Mouse (Mus musculus) liver, embryonic 11.5 days (tissue): ENCODE data around the gene Uhrf1. TPM values are rescaled to one million over a fixed set of nuclear protein-coding genes. Genes with fewer than 3 reads are reported as not detected.

Source experiments
- ATAC-seq: fragments of 200-750 bp; cut with Nextera tagmentation; replicated peaks from 2 replicates; pipeline ENCODE4 v1.8.0; 2017; ENCODE audit warnings: moderate number of reproducible peaks, mild to moderate bottlenecking, moderate TSS enrichment, moderate library complexity; ENCODE audit not compliant: low FRiP score
- DNase-seq: peaks from one replicate; pipeline ENCODE4 v3.0.0-alpha.2; 2017; ENCODE audit warnings: low spot score
- H3K27ac ChIP-seq: fragments of 300-500 bp; sonication (generic); 2 replicates; pipeline ENCODE4 v1.5.1; 2014; ENCODE audit warnings: mild to moderate bottlenecking, low read depth, low read length, control low read depth
- H3K27me3 ChIP-seq: fragments of 300-500 bp; sonication (generic); replicated peaks from 2 replicates; pipeline ENCODE4 v1.6.1; 2014; ENCODE audit warnings: low read length, mixed read lengths; ENCODE audit not compliant: control insufficient read depth, insufficient read depth
- H3K36me3 ChIP-seq: fragments of 300-500 bp; sonication (generic); 2 replicates; pipeline ENCODE4 v1.6.1; 2014; ENCODE audit warnings: mild to moderate bottlenecking, low read length, moderate library complexity, mixed read lengths; ENCODE audit not compliant: control insufficient read depth, insufficient read depth
- H3K4me1 ChIP-seq: fragments of 300-500 bp; sonication (generic); replicated peaks from 2 replicates; pipeline ENCODE4 v1.6.1; 2014; ENCODE audit warnings: low read length, mixed read lengths; ENCODE audit not compliant: control insufficient read depth, insufficient read depth
- H3K4me2 ChIP-seq: fragments of 300-500 bp; sonication (generic); 2 replicates; pipeline ENCODE4 v1.6.1; 2014; ENCODE audit warnings: mild to moderate bottlenecking, control low read depth, moderate library complexity
- H3K4me3 ChIP-seq: fragments of 300-500 bp; sonication (generic); 2 replicates; pipeline ENCODE4 v1.5.1; 2014; ENCODE audit warnings: low read depth, low read length, control low read depth
- H3K9ac ChIP-seq: fragments of 300-500 bp; sonication (generic); 2 replicates; pipeline ENCODE4 v1.6.1; 2014; ENCODE audit warnings: low read depth, low read length, control low read depth
- H3K9me3 ChIP-seq: fragments of 300-500 bp; sonication (generic); 2 replicates; pipeline ENCODE4 v1.6.1; 2016; ENCODE audit warnings: low read length, inconsistent platforms, mixed read lengths; ENCODE audit not compliant: control insufficient read depth
- WGBS: fragments of 180-500 bp; shearing (Covaris S2); extraction: QIAGEN DNeasy Blood & Tissue Kit; methylation state at CpG from one replicate; pipeline ENCODE4 v1.1.7; 2014; 5-methylcytosine and 5-hydroxymethylcytosine counted together
- polyA plus RNA-seq: library from polyadenylated mRNA; unstranded; fragments of >200 nt; fragmentation: Nextera tagmentation; extraction: Ambion mirVana; gene quantifications from 2 replicates; pipeline ENCODE4 v1.2.1, GENCODE M21; 2014

The Uhrf1 gene
- polyA plus RNA-seq, 1 experiment from 2014 or later, result 172 TPM

DNA sequence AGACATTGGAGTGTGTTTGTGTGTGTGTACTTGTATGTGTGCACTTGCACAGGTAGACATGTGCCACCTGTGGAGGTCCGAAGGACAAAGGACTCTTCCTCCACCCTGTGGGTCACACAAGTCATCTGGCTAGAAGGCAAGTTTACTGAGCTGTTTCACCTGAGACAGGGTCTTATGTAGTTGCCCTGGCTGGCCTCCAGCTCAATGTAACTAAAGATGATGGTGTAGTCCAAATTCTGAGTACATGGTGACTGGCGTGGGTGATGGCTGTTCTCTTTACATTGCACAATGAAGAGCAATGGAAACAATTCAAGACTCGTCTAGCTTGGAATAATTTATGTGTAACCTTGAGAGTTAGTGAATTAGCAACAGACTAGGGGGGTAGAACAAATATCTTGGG lies 21.3 kb downstream of the Uhrf1 start:
- Histone ChIP-seq H3K4me3 (0 out of 2 replicates have a peak overlapping the region, but pooled peaks have one; percentile 11), H3K9ac (no peak overlapping the region), H3K4me2 (peak overlapping the region; percentile 63), H3K9me3 (no peaks in the 10 kb centered on the region), H3K36me3 (peaks cover 32% of the 10 kb centered on the region), H3K27me3 (no peaks in the 10 kb centered on the region), H3K4me1 (peaks cover 26% of the 10 kb centered on the region), H3K27ac (peak overlapping the region; percentile 74)
- no peak for DNase-seq
- 75% methylated on average over 3 of the region's 3 CpGs for WGBS
- no peak for ATAC-seq

DNA sequence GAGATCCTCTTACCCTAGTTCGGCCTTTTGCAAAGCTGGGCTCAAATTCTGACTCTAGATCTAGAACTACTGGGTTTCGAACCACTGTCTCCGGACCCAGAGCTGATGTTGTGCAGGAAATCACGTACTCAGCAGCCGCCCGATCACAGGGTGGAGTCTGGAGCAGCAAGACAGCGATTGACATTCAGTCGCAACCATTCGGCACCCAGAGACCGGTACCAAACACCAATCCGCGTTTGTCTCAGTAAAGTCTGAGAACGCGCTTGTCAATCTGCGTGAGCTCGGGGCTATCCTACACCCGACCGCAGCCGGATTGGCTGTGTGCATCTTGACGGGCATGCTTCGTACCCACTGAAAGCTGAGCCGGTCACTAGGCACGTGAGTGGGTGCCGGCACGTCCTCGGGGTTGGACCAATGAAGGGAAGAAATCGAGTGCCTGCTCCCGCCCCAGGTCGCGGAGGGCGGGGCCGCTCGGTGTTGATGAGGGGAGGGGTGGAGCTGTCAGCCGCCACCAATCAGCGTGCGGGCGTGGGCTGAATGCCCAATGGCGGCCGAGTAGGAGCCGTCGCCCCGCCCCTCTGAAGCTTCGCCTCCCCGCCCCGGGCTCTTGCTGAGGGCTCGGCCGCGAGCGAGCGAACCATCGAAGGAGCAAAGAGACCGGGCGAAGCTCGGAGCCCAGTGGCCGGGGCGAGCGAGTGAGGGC lies 22.5 kb downstream of the Uhrf1 start, which contains the start of gene Kdm4b:
Gene Kdm4b, plus strand, starts transcription at position 613 of the 703 bp plus-strand sequence.
- Histone ChIP-seq H3K27me3 (no peaks in the 10 kb centered on the region), H3K4me2 (peak within 1 kb of the TSS; percentile 91), H3K27ac (peak within 1 kb of the TSS; percentile 88), H3K4me3 (peak within 1 kb of the TSS; percentile 80), H3K9me3 (no peaks in the 10 kb centered on the region), H3K36me3 (peaks cover 21% of the 10 kb centered on the region), H3K9ac (peak within 1 kb of the TSS; percentile 88), H3K4me1 (peaks cover 35% of the 10 kb centered on the region)
- under 1% methylated on average over 57 of the region's 57 CpGs for WGBS
- peak; percentile 99 for DNase-seq
- ATAC-seq, result peak; percentile 98

DNA sequence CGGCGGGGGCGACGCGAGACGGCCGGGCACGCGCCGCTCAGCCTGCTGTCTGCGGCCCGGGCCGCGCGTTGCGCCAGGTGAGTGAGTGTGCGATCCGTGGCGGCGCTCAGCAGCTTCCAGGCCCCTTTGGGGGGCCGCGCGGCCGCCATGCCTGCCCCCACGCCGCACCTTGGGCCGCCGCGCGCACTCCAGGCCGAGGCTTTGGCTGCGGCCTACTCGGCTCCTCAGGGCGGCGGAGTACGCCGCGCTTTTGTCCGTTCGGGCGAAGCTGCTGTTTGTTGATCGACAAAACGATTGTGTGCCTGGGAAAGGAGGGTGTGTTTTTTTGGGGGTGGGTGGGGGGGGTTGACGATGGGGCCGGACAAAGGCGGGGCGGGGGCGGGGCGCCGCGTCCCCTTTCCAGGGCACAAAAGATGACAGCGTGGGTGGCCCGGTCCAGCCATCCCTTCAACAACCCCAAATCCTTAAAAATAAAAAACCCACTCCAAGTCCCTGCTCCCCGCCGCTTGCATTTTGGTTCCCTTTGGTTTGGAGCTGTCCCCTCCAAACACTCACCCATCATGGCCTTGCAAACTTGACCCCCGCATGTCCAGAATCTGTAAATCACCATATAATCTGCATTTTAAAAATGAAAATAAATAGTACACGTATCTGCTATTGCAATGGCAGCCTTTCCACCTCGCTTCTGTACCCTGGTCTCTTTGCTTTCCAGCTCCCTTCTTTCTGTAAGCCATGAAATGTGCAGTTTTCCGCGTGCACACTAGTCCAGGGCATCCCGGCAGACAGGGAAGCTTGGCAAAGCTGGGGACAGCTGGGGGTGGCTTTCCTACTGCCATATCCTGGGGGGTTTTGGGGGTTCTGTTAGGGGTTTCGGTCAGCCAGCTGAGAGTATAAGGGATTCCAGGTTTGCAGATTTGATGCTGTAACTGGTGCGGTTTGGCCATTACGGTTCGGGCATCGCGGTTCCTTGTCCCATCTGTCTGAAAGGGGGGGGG lies 23.3 kb downstream of the Uhrf1 start:
- Histone ChIP-seq H3K27me3 (no peaks in the 10 kb centered on the region), H3K4me3 (peak overlapping the region; percentile 80), H3K27ac (peak overlapping the region; percentile 88), H3K36me3 (peaks cover 15% of the 10 kb centered on the region), H3K4me1 (peaks cover 35% of the 10 kb centered on the region), H3K4me2 (peak overlapping the region; percentile 91), H3K9ac (peak overlapping the region; percentile 88), H3K9me3 (no peaks in the 10 kb centered on the region)
- peak; percentile 35 for ATAC-seq
- 4% methylated on average over 67 of the region's 67 CpGs for WGBS
- no peak for DNase-seq

DNA sequence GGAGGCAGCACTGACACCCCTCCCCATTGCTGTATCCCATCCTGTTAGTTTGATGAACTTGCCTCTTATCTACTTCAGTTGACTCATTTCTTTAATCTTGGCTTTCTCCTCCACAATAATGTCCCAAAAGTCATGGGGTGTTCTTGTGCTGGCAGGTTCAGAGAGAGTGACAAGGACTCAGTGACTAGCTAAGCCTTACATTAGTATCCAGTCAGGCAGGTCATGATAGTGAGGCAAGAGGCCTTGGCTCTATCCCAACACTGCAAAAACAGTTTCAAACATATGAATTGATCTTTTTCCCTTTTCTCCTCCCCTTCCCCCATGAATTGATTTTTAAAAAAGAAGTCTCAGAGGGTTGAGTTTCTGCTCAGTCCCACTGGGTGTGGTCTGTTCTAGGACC lies 26.1 kb downstream of the Uhrf1 start:
- Histone ChIP-seq H3K27me3 (no peaks in the 10 kb centered on the region), H3K27ac (no peak overlapping the region), H3K4me1 (peaks cover 39% of the 10 kb centered on the region), H3K9me3 (no peaks in the 10 kb centered on the region), H3K4me2 (no peak overlapping the region), H3K9ac (no peak overlapping the region), H3K36me3 (no peaks in the 10 kb centered on the region), H3K4me3 (no peak overlapping the region)
- ATAC-seq, result no peak
- no peak for DNase-seq

DNA sequence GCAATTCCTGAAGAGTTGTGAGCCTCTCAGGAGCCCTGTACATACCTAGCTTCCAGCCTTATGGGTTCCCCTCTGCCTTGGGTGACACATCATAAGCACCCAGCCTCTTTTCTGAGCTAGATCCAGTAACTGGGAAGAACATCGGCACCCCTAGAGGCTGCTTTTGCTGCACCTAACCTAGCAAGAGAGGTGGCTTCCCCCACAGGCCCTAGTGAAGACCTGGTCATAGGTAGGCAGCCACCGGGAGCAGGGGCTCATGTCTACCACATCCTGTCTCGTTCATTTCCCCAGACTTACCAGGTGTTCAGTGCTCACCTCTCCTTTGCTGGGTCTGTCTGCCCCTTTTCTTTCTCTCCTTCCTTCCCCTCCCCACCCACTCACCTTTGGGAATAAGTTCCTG lies 27.2 kb downstream of the Uhrf1 start:
- Histone ChIP-seq H3K36me3 (no peaks in the 10 kb centered on the region), H3K9ac (no peak overlapping the region), H3K4me3 (no peak overlapping the region), H3K27ac (no peak overlapping the region), H3K27me3 (no peaks in the 10 kb centered on the region), H3K4me1 (peaks cover 37% of the 10 kb centered on the region), H3K9me3 (no peaks in the 10 kb centered on the region), H3K4me2 (no peak overlapping the region)
- no peak for ATAC-seq
- no peak for DNase-seq
- WGBS, result 75% methylated on average over 3 of the region's 3 CpGs

DNA sequence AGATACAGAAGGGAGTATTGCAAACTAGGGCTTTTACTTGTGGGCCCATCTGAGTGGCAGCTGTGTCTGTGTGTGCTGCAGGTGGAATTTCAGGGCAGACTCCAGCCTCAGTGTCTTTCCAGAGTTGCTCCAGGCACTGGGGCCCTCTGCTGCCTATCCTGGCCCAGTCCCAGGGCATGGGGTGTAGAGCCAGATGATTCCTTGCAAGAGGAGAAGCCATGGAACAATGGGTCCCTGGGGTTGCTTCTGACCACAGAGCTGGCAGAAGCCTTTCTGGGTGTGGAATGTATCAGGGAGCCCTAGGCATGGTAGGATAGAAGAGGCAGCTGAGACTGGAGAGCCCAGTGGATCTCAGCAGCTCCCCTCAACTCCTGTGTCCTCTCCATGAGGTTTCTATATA lies 28.1 kb downstream of the Uhrf1 start:
- Histone ChIP-seq H3K4me3 (no peak overlapping the region), H3K9ac (no peak overlapping the region), H3K27ac (no peak overlapping the region), H3K27me3 (no peaks in the 10 kb centered on the region), H3K36me3 (no peaks in the 10 kb centered on the region), H3K4me2 (no peak overlapping the region), H3K4me1 (peaks cover 37% of the 10 kb centered on the region), H3K9me3 (no peaks in the 10 kb centered on the region)
- ATAC-seq (no peak), DNase-seq (no peak)

DNA sequence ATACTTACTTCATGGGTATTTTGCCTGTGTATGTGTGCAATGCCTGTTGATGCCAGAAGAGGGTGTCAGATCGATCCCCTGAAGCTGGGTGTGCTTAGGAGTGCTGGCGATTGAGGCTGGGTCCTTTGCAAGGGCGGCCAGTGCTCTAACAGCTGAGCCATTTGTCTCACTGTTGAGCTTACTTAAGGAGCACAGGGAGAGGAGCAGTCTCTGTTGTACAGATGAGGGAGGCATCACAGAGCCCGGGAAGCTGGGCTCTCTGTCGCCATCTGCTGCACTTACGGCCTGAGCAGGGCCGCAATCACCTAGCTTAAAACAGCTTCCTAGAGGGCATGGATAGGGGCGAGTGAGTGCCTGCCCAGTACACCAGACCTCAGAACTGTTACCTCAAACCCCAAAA lies 29.9 kb downstream of the Uhrf1 start:
- Histone ChIP-seq H3K27me3 (no peaks in the 10 kb centered on the region), H3K4me1 (peaks cover 22% of the 10 kb centered on the region), H3K9ac (no peak overlapping the region), H3K4me3 (no peak overlapping the region), H3K4me2 (no peak overlapping the region), H3K27ac (no peak overlapping the region), H3K9me3 (no peaks in the 10 kb centered on the region), H3K36me3 (no peaks in the 10 kb centered on the region)
- ATAC-seq (no peak), DNase-seq (no peak)
- 44% methylated on average over 8 of the region's 8 CpGs for WGBS

DNA sequence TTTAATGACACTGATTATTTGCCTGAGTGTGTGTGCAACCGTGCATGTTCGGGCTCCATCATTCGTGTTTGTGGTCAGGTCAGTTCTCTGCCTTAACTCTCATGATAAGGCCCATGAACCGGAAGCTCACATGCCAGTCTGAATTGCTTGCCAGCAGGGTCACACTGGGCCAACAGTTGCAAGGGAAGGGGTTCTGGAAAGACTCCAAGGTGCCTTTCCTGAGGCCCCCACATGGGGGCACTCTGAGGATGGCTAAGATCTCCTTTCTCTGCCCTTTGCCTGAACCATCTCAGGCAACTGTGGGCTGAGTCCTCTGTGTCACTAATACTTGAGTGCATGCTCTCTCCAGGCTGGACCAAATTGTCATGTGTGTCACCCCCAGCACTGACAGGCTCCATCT lies 34.1 kb downstream of the Uhrf1 start:
- no peaks in the 10 kb centered on the region for H3K27me3 ChIP-seq
- no peak overlapping the region for H3K9ac ChIP-seq
- no peak overlapping the region for H3K27ac ChIP-seq
- WGBS, result 45% methylated on average over 4 of the region's 4 CpGs
- H3K4me2 ChIP-seq, result no peak overlapping the region
- peaks cover 13% of the 10 kb centered on the region for H3K4me1 ChIP-seq
- no peak for ATAC-seq
- DNase-seq, result no peak
- no peaks in the 10 kb centered on the region for H3K36me3 ChIP-seq
- H3K4me3 ChIP-seq, result no peak overlapping the region
- no peaks in the 10 kb centered on the region for H3K9me3 ChIP-seq
